Mouse (Mus musculus): ENCODE results near the gene Plekhh2. TPM values are rescaled to one million over a fixed set of nuclear protein-coding genes. Genes with fewer than 3 reads are reported as not detected.

Gene Plekhh2
- 0.92 and 2.0 TPM in 2 replicates for polyA plus RNA-seq (2021; fragmentation: Nextera tagmentation)
- long read RNA-seq, experiment 1, full-length matches to known transcripts, result 2 of 9 reads
- long read RNA-seq, experiment 1, partial matches to known transcripts, result 2 of 9 reads
- long read RNA-seq, experiment 1, other reads (novel, unspliced or antisense), result 5 of 9 reads
- long read RNA-seq, experiment 2, partial matches to known transcripts, result 4 of 7 reads
- long read RNA-seq, experiment 2, other reads (novel, unspliced or antisense), result 3 of 7 reads

DNA sequence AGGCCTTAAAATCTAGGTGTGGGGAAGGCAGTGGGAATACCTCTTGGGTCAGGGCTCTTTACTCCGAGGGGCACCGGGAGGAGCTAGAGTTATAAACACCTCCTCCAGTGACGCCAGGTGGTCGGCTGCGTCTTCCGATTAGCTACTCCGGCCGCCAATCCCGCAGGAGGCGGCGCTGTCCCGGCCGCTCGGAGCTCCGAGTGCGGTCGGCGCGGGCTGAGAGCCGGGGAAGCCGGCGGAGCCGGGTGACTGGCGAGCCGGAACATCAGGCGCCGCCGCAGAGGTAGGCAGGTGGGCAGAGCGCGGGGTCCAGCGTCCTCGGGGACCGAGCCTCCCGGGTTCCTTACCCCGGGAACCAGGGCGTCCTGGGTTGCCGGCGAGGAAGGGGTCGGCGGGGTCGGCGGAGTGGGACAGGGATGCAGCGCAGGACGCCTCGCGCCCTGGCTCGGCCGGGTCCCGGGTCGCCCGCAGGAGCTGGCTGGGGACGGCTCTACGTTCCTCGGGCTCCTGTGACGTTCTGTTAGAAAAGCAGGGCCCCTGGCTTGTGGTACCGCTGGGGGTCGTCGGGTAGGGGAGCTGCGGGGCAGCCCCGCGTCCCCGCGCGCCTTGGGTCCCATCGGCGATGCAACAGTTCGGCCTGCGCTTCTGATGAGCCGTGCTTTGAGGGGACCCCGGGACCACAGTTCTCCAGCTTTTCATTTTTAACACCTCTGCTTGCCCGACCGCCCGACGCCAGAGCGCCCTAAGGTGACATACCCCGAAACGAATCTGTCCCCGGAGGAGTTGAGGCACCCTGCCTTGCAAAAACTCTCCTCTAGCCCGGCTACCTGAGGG lies at the start of gene Plekhh2:
Gene Plekhh2 (plus strand): TSS at position 214 of the 834 bp plus-strand sequence.

DNA sequence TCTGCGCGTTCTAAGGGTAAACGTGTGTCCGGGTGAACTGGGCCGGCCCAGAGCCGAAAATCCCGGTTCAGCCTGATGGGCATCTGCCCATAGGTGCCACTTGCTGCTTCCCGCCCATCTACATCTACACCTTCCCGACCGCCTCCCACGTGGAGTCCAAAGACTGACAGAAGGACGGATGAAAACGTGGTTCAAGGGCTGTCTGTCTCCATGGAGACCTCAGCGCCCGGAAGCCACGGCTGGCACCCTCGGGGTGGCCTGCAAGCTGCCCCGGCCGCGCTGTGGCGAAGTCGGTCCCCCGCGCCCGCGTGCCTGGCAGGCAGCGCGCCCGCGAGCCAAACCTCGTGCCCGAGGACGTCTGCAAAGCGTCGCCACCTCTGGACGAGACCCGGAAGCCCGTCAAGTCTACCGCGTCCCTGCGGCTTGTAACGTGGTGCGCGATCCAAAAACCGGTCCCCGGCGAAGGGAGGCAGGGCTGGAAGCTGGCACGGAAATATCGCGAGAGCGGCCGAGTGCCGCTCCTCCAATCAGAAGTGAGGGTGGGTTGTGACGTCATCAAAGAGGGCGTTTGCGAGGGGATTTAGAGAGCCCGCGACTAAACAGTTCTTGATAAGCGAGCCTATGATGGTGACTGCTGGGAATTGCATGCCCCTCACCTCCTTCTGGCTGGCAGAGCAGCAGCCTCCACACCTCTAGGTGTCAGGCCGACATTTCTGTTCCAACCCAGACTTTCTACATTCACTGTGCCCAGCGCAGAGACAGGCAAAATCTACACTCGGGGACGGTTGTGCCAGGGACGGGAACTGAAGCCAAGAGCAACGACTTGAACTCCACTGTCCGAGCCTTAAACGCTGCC lies 45.7 kb upstream of the Plekhh2 start, which contains the start of gene Thada:
Gene Thada (minus strand): TSS at position 453 of the 856 bp plus-strand sequence.

DNA sequence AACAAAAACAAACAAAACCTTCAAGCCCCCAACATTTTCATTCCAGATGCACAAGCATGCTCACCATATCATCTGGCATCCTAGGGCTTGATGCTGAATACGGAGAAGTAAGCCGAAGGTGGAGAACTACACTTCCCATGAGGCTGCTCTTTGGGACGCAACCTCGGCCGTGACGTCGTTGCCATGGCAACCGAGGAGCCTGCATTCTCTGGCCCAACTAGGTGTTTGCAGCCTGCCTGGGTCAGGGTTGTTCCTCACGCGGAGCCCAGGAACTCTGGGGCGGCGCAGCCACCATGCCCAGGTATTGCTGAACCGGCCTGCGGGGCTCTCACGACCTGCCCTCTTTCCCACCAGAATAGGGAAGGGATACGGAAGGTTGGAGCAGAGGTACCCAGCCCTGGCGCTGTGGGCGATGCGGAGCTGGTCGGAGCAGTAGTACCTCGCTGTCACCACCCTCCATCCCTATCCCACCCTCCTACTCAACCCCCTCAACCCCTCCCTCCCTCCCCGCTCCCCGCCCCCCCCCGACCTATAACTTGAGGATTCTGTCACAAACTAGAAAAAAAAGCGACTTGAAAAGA lies 114.7 kb downstream of the Plekhh2 start, which contains the start of gene Dync2li1:
Gene Dync2li1 (plus strand): TSS at position 221 of the 581 bp plus-strand sequence.

Other genes starting within 250 kb of the Plekhh2 start
- 2.2 and 2.3 TPM in 2 replicates for gene Thada, start 45.7 kb upstream of the Plekhh2 start, polyA plus RNA-seq (2021; fragmentation: Nextera tagmentation)
- 30.3 and 34.3 TPM in 2 replicates for gene Dync2li1, start 114.6 kb downstream of the Plekhh2 start, polyA plus RNA-seq (2021; fragmentation: Nextera tagmentation)
- gene Abcg8, start 164.4 kb downstream of the Plekhh2 start, polyA plus RNA-seq (2021; fragmentation: Nextera tagmentation), result not detected in 2 replicates
- gene Abcg5, start 171.1 kb downstream of the Plekhh2 start, polyA plus RNA-seq (2021; fragmentation: Nextera tagmentation), result not detected in 2 replicates